Mouse (Mus musculus): Measurements from ENCODE around the gene Adam1b.

GRCm38 (mm10) chr5:121452026-121452869 is 51.0 kb downstream of the Adam1b start, which contains the start of gene Erp29:
- TF ChIP-seq POLR2A (IDR thresholded peaks at IDR 0.05; ENCODE audit: low read depth, low read length) (peak; percentile 97), CTCF (conservative IDR thresholded peaks at IDR 0.05; ENCODE audit: insufficient read depth, insufficient read length, low read depth, low read length) (0 out of 2 replicates have a peak, but pooled peaks have one; percentile 14)

All from kidney, adult 2 months (tissue).